Comparison of ENCODE assay signal across 23 mouse cellular contexts in the genomic region with DNA sequence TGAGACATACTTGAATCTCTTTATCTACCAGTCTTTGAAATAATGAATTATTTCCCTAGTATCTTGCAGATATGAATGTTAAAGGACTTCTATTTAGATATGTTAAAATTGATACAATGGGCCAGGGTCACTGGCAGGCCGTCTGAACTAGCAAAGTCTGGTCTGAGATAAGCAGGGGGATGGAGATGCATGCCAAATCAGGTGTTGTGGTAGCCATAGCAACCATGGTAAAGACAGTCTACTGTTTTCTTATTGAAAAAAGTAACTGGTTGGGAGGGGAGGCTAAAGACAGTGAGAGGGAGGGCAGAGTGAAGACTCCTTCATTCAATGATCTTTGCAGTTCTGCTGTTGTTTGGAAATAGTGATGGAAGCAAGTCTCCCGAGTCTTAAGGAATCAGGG. TPM values are rescaled to one million over a fixed set of nuclear protein-coding genes. Genes with fewer than 3 reads are reported as not detected.
DNase-seq lines count a peak whose midpoint lies in the region; ATAC-seq and TF ChIP-seq lines count a peak whose summit lies in the region.
"Had no signal": no experiment of that assay in that cellular context is flagged by ENCODE, and none has a peak within 500 bp of the region (broad histone marks: within the 10 kb centered on the region; RNA-seq: fewer than 3 reads in every experiment).

No protein-coding gene starts in this region.

- no peak overlapping the region for H3K9ac ChIP-seq in hindbrain, embryonic 11.5 days (ENCODE audit: low read depth, low read length)
- H3K9ac ChIP-seq in hindbrain, embryonic 16.5 days (ENCODE audit: low read depth, low read length) = no peak overlapping the region
- no peak overlapping the region for H3K9ac ChIP-seq in midbrain, embryonic 12.5 days (replicated peaks)
- H3K9ac ChIP-seq in midbrain, embryonic 15.5 days = no peak overlapping the region
- H3K9ac ChIP-seq: forebrain, embryonic 13.5 days; heart, embryonic 15.5 days; hindbrain, embryonic 15.5 days had no signal

- H3K4me3 ChIP-seq in hindbrain, embryonic 11.5 days (ENCODE audit: low read depth, low read length) = no peak overlapping the region
- no peak overlapping the region for H3K4me3 ChIP-seq in hindbrain, embryonic 16.5 days (ENCODE audit: low read length)
- no peak overlapping the region for H3K4me3 ChIP-seq in midbrain, embryonic 12.5 days
- no peak overlapping the region for H3K4me3 ChIP-seq in midbrain, embryonic 15.5 days
- H3K4me3 ChIP-seq: embryonic facial prominence, embryonic 10.5 days; forebrain, embryonic 13.5 days; heart, embryonic 10.5 days; heart, embryonic 15.5 days; hindbrain, embryonic 15.5 days had no signal

- H3K27ac ChIP-seq in hindbrain, embryonic 11.5 days (ENCODE audit: low read depth, low read length) = no peak overlapping the region
- H3K27ac ChIP-seq in hindbrain, embryonic 16.5 days (ENCODE audit: low read depth, low read length) = no peak overlapping the region
- H3K27ac ChIP-seq in midbrain, embryonic 12.5 days (replicated peaks) = no peak overlapping the region
- no peak overlapping the region for H3K27ac ChIP-seq in midbrain, embryonic 15.5 days
- H3K27ac ChIP-seq: embryonic facial prominence, embryonic 10.5 days; forebrain, embryonic 13.5 days; heart, embryonic 10.5 days; heart, embryonic 15.5 days; hindbrain, embryonic 15.5 days had no signal

- TF ChIP-seq CTCF in brain, embryonic 14.5 days (IDR thresholded peaks at IDR 0.05; ENCODE audit: borderline replicate concordance, extremely low read depth, insufficient read depth, insufficient read length) = no peak

- H3K4me1 ChIP-seq in hindbrain, embryonic 11.5 days (replicated peaks; ENCODE audit: control insufficient read depth, insufficient read depth, low read length) = no peaks in the 10 kb centered on the region
- H3K4me1 ChIP-seq in hindbrain, embryonic 16.5 days (ENCODE audit: control insufficient read depth, insufficient read depth, low read depth, low read length) = no peaks in the 10 kb centered on the region
- peaks cover 11% of the 10 kb centered on the region; the same call in 1 of the 2 replicates for H3K4me1 ChIP-seq in midbrain, embryonic 12.5 days
- peaks cover 7% of the 10 kb centered on the region; the same call in 1 of the 2 replicates for H3K4me1 ChIP-seq in midbrain, embryonic 15.5 days
- H3K4me1 ChIP-seq: forebrain, embryonic 13.5 days; hindbrain, embryonic 15.5 days had no signal

- 41% methylated on average over 2 of the region's 2 CpGs for WGBS in hindbrain, embryonic 11.5 days
- WGBS in hindbrain, embryonic 16.5 days = 27% methylated on average over 2 of the region's 2 CpGs
- WGBS in midbrain, embryonic 12.5 days = 26% methylated on average over 2 of the region's 2 CpGs
- WGBS in midbrain, embryonic 15.5 days = 21% methylated on average over 2 of the region's 2 CpGs

- no peaks in the 10 kb centered on the region for H3K36me3 ChIP-seq in hindbrain, embryonic 11.5 days (ENCODE audit: control insufficient read depth, insufficient read depth, low read length)
- H3K36me3 ChIP-seq in hindbrain, embryonic 16.5 days (ENCODE audit: control insufficient read depth, insufficient read depth, low read length) = no peaks in the 10 kb centered on the region
- H3K36me3 ChIP-seq in midbrain, embryonic 12.5 days = no peaks in the 10 kb centered on the region
- H3K36me3 ChIP-seq in midbrain, embryonic 15.5 days (replicated peaks) = no peaks in the 10 kb centered on the region
- H3K36me3 ChIP-seq: embryonic facial prominence, embryonic 10.5 days; heart, embryonic 10.5 days; heart, embryonic 15.5 days; hindbrain, embryonic 15.5 days had no signal

- no peak for TF ChIP-seq POLR2A in brain, embryonic 14.5 days (IDR thresholded peaks at IDR 0.05; ENCODE audit: borderline replicate concordance, extremely low read depth, insufficient read depth, insufficient read length, poor library complexity, severe bottlenecking)

- peak; percentile 30 for DNase-seq in hindbrain, embryonic 11.5 days (ENCODE audit: low spot score)
- DNase-seq in brain, embryonic 14.5 days (ENCODE audit: low read depth) = peak; percentile 45
- peak; percentile 34 for DNase-seq in embryo, embryonic 11 days
- DNase-seq in thymus, postnatal 0 days (ENCODE audit: low spot score) = no peak
- DNase-seq: adrenal gland, postnatal 14 days; cerebellum, adult 2 months; cerebellum, postnatal 10 days; gastrocnemius, postnatal 36 days; heart, adult 18-20 months; heart, postnatal 14 days had no signal

- no peak for ATAC-seq in hindbrain, embryonic 11.5 days (ENCODE audit: low FRiP score)
- no peak for ATAC-seq in hindbrain, embryonic 16.5 days
- 0 out of 2 replicates have a peak, but pooled peaks have one; percentile 52 for ATAC-seq in midbrain, embryonic 12.5 days (ENCODE audit: low FRiP score, low read depth)
- no peak for ATAC-seq in midbrain, embryonic 15.5 days (replicated peaks)
- ATAC-seq: activated CD4-positive, CD25-positive, alpha-beta regulatory T cell, adult 4 months; forebrain, embryonic 13.5 days; Patski had no signal

- no peaks in the 10 kb centered on the region for H3K27me3 ChIP-seq in hindbrain, embryonic 11.5 days (ENCODE audit: control insufficient read depth, insufficient read depth, low read length)
- H3K27me3 ChIP-seq in hindbrain, embryonic 16.5 days (replicated peaks; ENCODE audit: control insufficient read depth, insufficient read depth, low read length) = no peaks in the 10 kb centered on the region
- no peaks in the 10 kb centered on the region for H3K27me3 ChIP-seq in midbrain, embryonic 12.5 days
- H3K27me3 ChIP-seq in midbrain, embryonic 15.5 days (replicated peaks) = no peaks in the 10 kb centered on the region
- H3K27me3 ChIP-seq: CH12.LX; forebrain, embryonic 13.5 days; heart, embryonic 15.5 days; hindbrain, embryonic 15.5 days; Patski had no signal

- H3K4me2 ChIP-seq in hindbrain, embryonic 11.5 days (replicated peaks; ENCODE audit: low read depth, low read length) = no peak overlapping the region
- H3K4me2 ChIP-seq in hindbrain, embryonic 16.5 days (ENCODE audit: low read length) = no peak overlapping the region
- H3K4me2 ChIP-seq in midbrain, embryonic 12.5 days (replicated peaks) = no peak overlapping the region
- H3K4me2 ChIP-seq in midbrain, embryonic 15.5 days = no peak overlapping the region
- H3K4me2 ChIP-seq: forebrain, embryonic 13.5 days; heart, embryonic 15.5 days; hindbrain, embryonic 15.5 days had no signal

- H3K9me3 ChIP-seq in hindbrain, embryonic 11.5 days (ENCODE audit: control insufficient read depth, low read length) = no peaks in the 10 kb centered on the region
- no peaks in the 10 kb centered on the region for H3K9me3 ChIP-seq in hindbrain, embryonic 16.5 days (ENCODE audit: control insufficient read depth, low read length)
- no peaks in the 10 kb centered on the region for H3K9me3 ChIP-seq in midbrain, embryonic 12.5 days
- H3K9me3 ChIP-seq in midbrain, embryonic 15.5 days = no peaks in the 10 kb centered on the region
- H3K9me3 ChIP-seq: embryonic facial prominence, embryonic 10.5 days; forebrain, embryonic 13.5 days; heart, embryonic 10.5 days; heart, embryonic 15.5 days; hindbrain, embryonic 15.5 days had no signal

RNA-seq across cellular contexts. Expression of a gene that starts 26.2 kb away (rescaled TPM):
- not detected in 2 replicates for polyA plus RNA-seq in hindbrain, embryonic 11.5 days (2014; fragmentation: Nextera tagmentation; extraction: Ambion mirVana)
- polyA plus RNA-seq in hindbrain, embryonic 16.5 days (2015; fragmentation: Nextera tagmentation; extraction: Ambion mirVana) = not detected in 2 replicates
- not detected in 2 replicates for polyA plus RNA-seq in midbrain, embryonic 12.5 days (2016; fragmentation: Nextera tagmentation; extraction: Ambion mirVana)
- not detected in 2 replicates for polyA plus RNA-seq in midbrain, embryonic 15.5 days (2015; fragmentation: Nextera tagmentation; extraction: Ambion mirVana)
- not detected in 2 replicates for polyA plus RNA-seq in brain, embryonic 14.5 days (2012; rRNA removed)
- not detected in 2 replicates for polyA plus RNA-seq in thymus, postnatal 0 days (2015; fragmentation: Nextera tagmentation; extraction: Ambion mirVana)
- polyA plus RNA-seq: activated CD4-positive, CD25-positive, alpha-beta regulatory T cell, adult 4 months; cerebellum, adult 2 months; embryonic facial prominence, embryonic 10.5 days; embryonic facial prominence, embryonic 14.5 days; forebrain, embryonic 13.5 days; heart, embryonic 10.5 days; heart, embryonic 15.5 days; hindbrain, embryonic 15.5 days; intestine, embryonic 14.5 days; Patski had no signal

RNA-seq across cellular contexts. Expression of a gene that starts 32.0 kb away (rescaled TPM):
- polyA plus RNA-seq in hindbrain, embryonic 11.5 days (2014; fragmentation: Nextera tagmentation; extraction: Ambion mirVana) = 66.9 and 124 TPM in 2 replicates
- 36.2 and 41.4 TPM in 2 replicates for polyA plus RNA-seq in hindbrain, embryonic 16.5 days (2015; fragmentation: Nextera tagmentation; extraction: Ambion mirVana)
- polyA plus RNA-seq in midbrain, embryonic 12.5 days (2016; fragmentation: Nextera tagmentation; extraction: Ambion mirVana) = 86.9 and 93.2 TPM in 2 replicates
- 51.3 and 53.9 TPM in 2 replicates for polyA plus RNA-seq in midbrain, embryonic 15.5 days (2015; fragmentation: Nextera tagmentation; extraction: Ambion mirVana)
- 63.1 and 69.2 TPM in 2 replicates for polyA plus RNA-seq in brain, embryonic 14.5 days (2012; rRNA removed)
- polyA plus RNA-seq in thymus, postnatal 0 days (2015; fragmentation: Nextera tagmentation; extraction: Ambion mirVana) = 33.8 and 37.8 TPM in 2 replicates
